Mouse (Mus musculus): ENCODE data around the gene Zmiz2. TPM values are rescaled to one million over a fixed set of nuclear protein-coding genes. Genes with fewer than 3 reads are reported as not detected.
"Not testable (repeated sequence)": the region's sequence is repeated elsewhere in the genome, so short reads cannot be mapped to it uniquely, and the experiment has no call there.

Zmiz2 gene
- total RNA-seq (2021), result 10 to 100 TPM; 41.1 to 42.5 TPM
- long read RNA-seq, experiment 1, full-length matches to known transcripts, result 4 of 40 reads
- long read RNA-seq, experiment 1, partial matches to known transcripts, result 33 of 40 reads
- long read RNA-seq, experiment 1, other reads (novel, unspliced or antisense), result 3 of 40 reads
- long read RNA-seq, experiment 2, full-length matches to known transcripts, result 2 of 27 reads
- long read RNA-seq, experiment 2, partial matches to known transcripts, result 23 of 27 reads
- long read RNA-seq, experiment 2, other reads (novel, unspliced or antisense), result 2 of 27 reads

GRCm38 (mm10) chr11:6388726-6389413, at the start of gene Zmiz2:
Gene Zmiz2, plus strand, starts transcription at chr11:6389074.
- intact Hi-C loops (cut with DNase I), result no loop called here
- DNase-seq, result peak; percentile 96 to 97

- no peak for DNase-seq
Observed at GRCm38 (mm10) chr11:6345956-6346355, 42.9 kb upstream of the Zmiz2 start.

GRCm38 (mm10) chr11:6346966-6347365, 41.9 kb upstream of the Zmiz2 start:
- DNase-seq, result no peak
- intact Hi-C loops (cut with DNase I), result no loop called here

More at GRCm38 (mm10) chr11:6345956-6346355, 42.9 kb upstream of the Zmiz2 start:
- intact Hi-C loops (cut with DNase I), result no loop called here

- no peak for DNase-seq
- intact Hi-C loops (cut with DNase I), result no loop called here
Observed at GRCm38 (mm10) chr11:6348681-6349200, 40.1 kb upstream of the Zmiz2 start.

GRCm38 (mm10) chr11:6349586-6349985, 39.3 kb upstream of the Zmiz2 start:
- intact Hi-C loops (cut with DNase I), result no loop called here
- no peak for DNase-seq

GRCm38 (mm10) chr11:6355106-6355505, 33.8 kb upstream of the Zmiz2 start:
- intact Hi-C loops (cut with DNase I), result no loop called here

GRCm38 (mm10) chr11:6364581-6365275, 24.1 kb upstream of the Zmiz2 start:
- no peak for DNase-seq
- intact Hi-C loops (cut with DNase I), result no loop called here

More at GRCm38 (mm10) chr11:6355106-6355505, 33.8 kb upstream of the Zmiz2 start:
- DNase-seq, result no peak

- peak; percentile 76 to 84 for DNase-seq
- intact Hi-C loops (cut with DNase I), result loop anchor here (2.0 kb wide), 1 partner anchor 45 kb away; no protein-coding TSS in a partner anchor
Observed at GRCm38 (mm10) chr11:6365885-6366284, 23.0 kb upstream of the Zmiz2 start.

- intact Hi-C loops (cut with DNase I), result loop anchor here (2.0 kb wide), 1 partner anchor 44 kb away; no protein-coding TSS in a partner anchor
- DNase-seq, result no peak
Observed at GRCm38 (mm10) chr11:6366434-6366833, 22.4 kb upstream of the Zmiz2 start.

GRCm38 (mm10) chr11:6367156-6367555, 21.7 kb upstream of the Zmiz2 start:
- intact Hi-C loops (cut with DNase I), result loop anchor here (2.0 kb wide), 1 partner anchor 44 kb away; no protein-coding TSS in a partner anchor
- DNase-seq, result no peak

- DNase-seq, result not testable (repeated sequence)
- intact Hi-C loops (cut with DNase I), result loop anchor here (2.0 kb wide), 1 partner anchor 43 kb away; no protein-coding TSS in a partner anchor
Observed at GRCm38 (mm10) chr11:6367986-6368385, 20.9 kb upstream of the Zmiz2 start.

- intact Hi-C loops (cut with DNase I), result no loop called here
- no peak for DNase-seq
Observed at GRCm38 (mm10) chr11:6371376-6372155, 17.3 kb upstream of the Zmiz2 start.

- intact Hi-C loops (cut with DNase I), result no loop called here
Observed at GRCm38 (mm10) chr11:6372784-6373183, 16.1 kb upstream of the Zmiz2 start.

GRCm38 (mm10) chr11:6380916-6381315, 8.0 kb upstream of the Zmiz2 start:
- no peak for DNase-seq
- intact Hi-C loops (cut with DNase I), result no loop called here

More at GRCm38 (mm10) chr11:6372784-6373183, 16.1 kb upstream of the Zmiz2 start:
- no peak for DNase-seq

GRCm38 (mm10) chr11:6388126-6388725, 648 bp upstream of the Zmiz2 start:
- no peak for DNase-seq
- intact Hi-C loops (cut with DNase I), result no loop called here

GRCm38 (mm10) chr11:6389483-6389921, 628 bp downstream of the Zmiz2 start:
- intact Hi-C loops (cut with DNase I), result no loop called here
- no peak for DNase-seq

- intact Hi-C loops (cut with DNase I), result no loop called here
- DNase-seq, result no peak
Observed at GRCm38 (mm10) chr11:6390376-6391053, 1.6 kb downstream of the Zmiz2 start.

GRCm38 (mm10) chr11:6391516-6392276, 2.8 kb downstream of the Zmiz2 start:
- DNase-seq, result no peak
- intact Hi-C loops (cut with DNase I), result no loop called here
